ENCODE assay signal across 14 mouse cellular contexts in genomic region chr1:73717401-73717800, GRCm38 (mm10).
DNase-seq lines count a peak whose midpoint lies in the region; TF ChIP-seq lines count a peak whose summit lies in the region.
"Had no signal": no experiment of that assay in that cellular context is flagged by ENCODE, and none has a peak within 500 bp of the region (broad histone marks: within the 10 kb centered on the region; RNA-seq: fewer than 3 reads in every experiment).

No protein-coding gene starts in this region.

- TF ChIP-seq CTCF in gastrocnemius, adult 2 months (IDR thresholded peaks at IDR 0.05), result no peak
- TF ChIP-seq CTCF in layer of hippocampus, adult 2 months (conservative IDR thresholded peaks at IDR 0.05), result no peak

- DNase-seq in gastrocnemius, adult 2 months, result peak; percentile 57
- no peak for DNase-seq in gastrocnemius, postnatal 36 days
- peak; percentile 42 to 48 for DNase-seq in adrenal gland, postnatal 36 days
- DNase-seq in cerebellum, postnatal 25 days, result peak; percentile 83 to 87
- peak; percentile 74 for DNase-seq in kidney, postnatal 10 days
- DNase-seq in layer of hippocampus, adult 2 months (ENCODE audit: low spot score in 2 of 2), result no peak
- DNase-seq in right cerebral cortex, postnatal 25 days, result no peak
- DNase-seq in right cerebral cortex, adult 2 months (ENCODE audit: low spot score in 2 of 2), result no peak

- no peak overlapping the region for H3K4me3 ChIP-seq in gastrocnemius, adult 2 months
- H3K4me3 ChIP-seq in layer of hippocampus, adult 2 months, result no peak overlapping the region
- H3K4me3 ChIP-seq: erythroblast, embryonic 14.5 days; heart, embryonic 12.5 days; liver, embryonic 15.5 days; neural tube, embryonic 15.5 days had no signal

- intact Hi-C loops in gastrocnemius, adult 2 months (cut with DNase I), result loop anchor here (5.0 kb wide), 1 partner anchor 45 kb away; no protein-coding TSS in a partner anchor
- intact Hi-C loops in gastrocnemius, postnatal 36 days (cut with DNase I), result no loop called here

- H3K27ac ChIP-seq in gastrocnemius, adult 2 months, result no peak overlapping the region
- H3K27ac ChIP-seq in layer of hippocampus, adult 2 months, result no peak overlapping the region
- H3K27ac ChIP-seq: hindbrain, embryonic 14.5 days; liver, embryonic 15.5 days; macrophage; neural tube, embryonic 15.5 days had no signal

Comparison
In these comparisons a context has a peak if more than half of its experiments do, and no peak if none do; other contexts are left out.
1. DNase-seq: peak in gastrocnemius, adult 2 months (single experiment), adrenal gland, postnatal 36 days (2 of 2), cerebellum, postnatal 25 days (2 of 2) and kidney, postnatal 10 days (single experiment); none in gastrocnemius, postnatal 36 days (0 of 2), layer of hippocampus, adult 2 months (0 of 2), right cerebral cortex, postnatal 25 days (single experiment) and right cerebral cortex, adult 2 months (0 of 2).